ENCODE assay signal across 23 mouse cellular contexts in genomic region chr5:151230427-151230826, GRCm38 (mm10). TPM values are rescaled to one million over a fixed set of nuclear protein-coding genes. Genes with fewer than 3 reads are reported as not detected.
DNase-seq lines count a peak whose midpoint lies in the region; ATAC-seq and TF ChIP-seq lines count a peak whose summit lies in the region.
"Had no signal": no experiment of that assay in that cellular context is flagged by ENCODE, and none has a peak within 500 bp of the region (broad histone marks: within the 10 kb centered on the region; RNA-seq: fewer than 3 reads in every experiment).

No protein-coding gene starts in this region.

- no peak overlapping the region for H3K27ac ChIP-seq in heart, embryonic 11.5 days (ENCODE audit: low read depth, low read length)
- H3K27ac ChIP-seq in testis, adult 2 months (ENCODE audit: control insufficient read depth, insufficient read depth, low read depth, low read length) = no peak overlapping the region
- H3K27ac ChIP-seq: embryonic facial prominence, embryonic 13.5 days; forebrain, embryonic 13.5 days; forebrain, embryonic 15.5 days had no signal

- no peak for ATAC-seq in heart, embryonic 11.5 days (replicated peaks; ENCODE audit: insufficient number of reproducible peaks, low FRiP score, low TSS enrichment)
- ATAC-seq: activated CD4-positive, CD25-positive, alpha-beta regulatory T cell, adult 4 months; CD4-positive, CD25-positive, alpha-beta regulatory T cell, adult 4 months; forebrain, embryonic 13.5 days; forebrain, embryonic 15.5 days; forebrain, postnatal 0 days; Patski had no signal

- peaks cover 7% of the 10 kb centered on the region; the same call in 1 of the 2 replicates for H3K27me3 ChIP-seq in heart, embryonic 11.5 days (ENCODE audit: control insufficient read depth, insufficient read depth, low read length)
- no peaks in the 10 kb centered on the region; the same call in 1 of the 2 replicates for H3K27me3 ChIP-seq in testis, adult 2 months (ENCODE audit: control insufficient read depth, insufficient read depth, low read length)
- H3K27me3 ChIP-seq: CH12.LX, Patski had no signal

- H3K9me3 ChIP-seq in heart, embryonic 11.5 days (replicated peaks; ENCODE audit: control insufficient read depth, low read length) = no peaks in the 10 kb centered on the region
- H3K9me3 ChIP-seq: embryonic facial prominence, embryonic 13.5 days; forebrain, embryonic 13.5 days; forebrain, embryonic 15.5 days had no signal

- no peaks in the 10 kb centered on the region; the same call in none of the 2 replicates for H3K4me1 ChIP-seq in heart, embryonic 11.5 days (ENCODE audit: control insufficient read depth, insufficient read depth, low read length)
- H3K4me1 ChIP-seq in testis, adult 2 months (ENCODE audit: control insufficient read depth, insufficient read depth, low read length) = peaks cover 14% of the 10 kb centered on the region

- H3K4me2 ChIP-seq in heart, embryonic 11.5 days = no peak overlapping the region
- H3K4me2 ChIP-seq: embryonic facial prominence, embryonic 13.5 days; forebrain, embryonic 13.5 days; forebrain, embryonic 15.5 days had no signal

- no peak overlapping the region for H3K4me3 ChIP-seq in heart, embryonic 11.5 days (ENCODE audit: low read depth, low read length)
- peak overlapping the region; percentile 21 for H3K4me3 ChIP-seq in testis, adult 2 months (ENCODE audit: control insufficient read depth, low read depth, low read length)
- H3K4me3 ChIP-seq: embryonic facial prominence, embryonic 13.5 days; forebrain, embryonic 13.5 days; forebrain, embryonic 15.5 days had no signal

- no peaks in the 10 kb centered on the region for H3K36me3 ChIP-seq in heart, embryonic 11.5 days (ENCODE audit: control insufficient read depth, insufficient read depth, low read length)
- H3K36me3 ChIP-seq in testis, adult 2 months (ENCODE audit: control insufficient read depth, insufficient read depth, low read length) = no peaks in the 10 kb centered on the region
- H3K36me3 ChIP-seq: embryonic facial prominence, embryonic 13.5 days; forebrain, embryonic 15.5 days; G1E had no signal

- no peak overlapping the region for H3K9ac ChIP-seq in heart, embryonic 11.5 days (ENCODE audit: low read depth, low read length)
- H3K9ac ChIP-seq: embryonic facial prominence, embryonic 13.5 days; forebrain, embryonic 13.5 days; forebrain, embryonic 15.5 days; forebrain, postnatal 0 days had no signal

- peak; percentile 13 to 35 for DNase-seq in cerebellum, postnatal 10 days
- DNase-seq in cerebellum, adult 8-10 months = no peak
- DNase-seq in heart, adult 11 months = peak; percentile 39
- no peak for DNase-seq in testis, postnatal 10 days (ENCODE audit: low spot score)
- DNase-seq: adrenal gland, adult 8-10 months; adrenal gland, postnatal 14 days; adrenal gland, postnatal 36 days; B cell, adult 2 months; cerebellum, adult 11-12 months; cerebellum, adult 2 months; cerebellum, adult 9-11 months; cerebellum, postnatal 25 days; forebrain, postnatal 0 days had no signal

- WGBS in heart, embryonic 11.5 days (ENCODE audit: insufficient replicate concordance) = 82% methylated on average over 4 of the region's 4 CpGs

- no peak for TF ChIP-seq CTCF in testis, adult 2 months (IDR thresholded peaks at IDR 0.05; ENCODE audit: control insufficient read depth, insufficient read depth, insufficient replicate concordance, low read depth, low read length)

- TF ChIP-seq POLR2A in testis, adult 2 months (IDR thresholded peaks at IDR 0.05; ENCODE audit: control insufficient read depth, low read depth, low read length) = no peak

RNA-seq across cellular contexts. Expression of gene Stard13, which starts 3.2 kb away (rescaled TPM):
- polyA plus RNA-seq in heart, embryonic 11.5 days (2014; fragmentation: Nextera tagmentation; extraction: Ambion mirVana) = 1.4 and 3.0 TPM in 2 replicates
- polyA plus RNA-seq in testis, adult 2 months (2012; rRNA removed) = 3.3 and 4.9 TPM in 2 replicates
- polyA plus RNA-seq: activated CD4-positive, CD25-positive, alpha-beta regulatory T cell, adult 4 months; CD4-positive, CD25-positive, alpha-beta regulatory T cell, adult 4 months; G1E had no signal

Comparison
In these comparisons a context has a peak if more than half of its experiments do, and no peak if none do; other contexts are left out.
1. DNase-seq: peak in cerebellum, postnatal 10 days (2 of 2) and heart, adult 11 months (single experiment); none in cerebellum, adult 8-10 months (single experiment) and testis, postnatal 10 days (single experiment).